Mouse (Mus musculus) embryonic fibroblast, embryonic 13.5 days (primary cell): ENCODE data around the gene Dip2b.

ENCODE experiments used
- CTCF ChIP-seq: IDR thresholded peaks from 2 replicates; pipeline ENCODE4 v1.5.1; 2011; ENCODE audit warnings: mild to moderate bottlenecking, control low read depth, low read length, moderate library complexity, borderline replicate concordance; ENCODE audit not compliant: insufficient read depth
- POLR2A ChIP-seq: IDR thresholded peaks from 2 replicates; pipeline ENCODE4 v1.6.1; 2011; ENCODE audit warnings: low read depth, mild to moderate bottlenecking, control low read depth, low read length, moderate library complexity

GRCm38 (mm10) chr15:100091818-100092217 is 53.4 kb downstream of the Dip2b start:
- TF ChIP-seq CTCF (no peak), POLR2A (no peak)
